Mouse (Mus musculus): ENCODE measurements around the gene Prkci. TPM values are rescaled to one million over a fixed set of nuclear protein-coding genes. Genes with fewer than 3 reads are reported as not detected.
A peak's percentile ranks its signal among the peaks of the same experiment; 100 is the strongest.

Prkci gene
- polyA plus RNA-seq (2015; fragmentation: Nextera tagmentation; extraction: Ambion mirVana), result 37.1 and 43.8 TPM in 2 replicates

GRCm38 (mm10) chr3:30995283-30995898 is at the start of gene Prkci:
Gene Prkci, plus strand, starts transcription at chr3:30995747.
- ATAC-seq (peak; percentile 95), DNase-seq (ENCODE audit: low spot score) (peak; percentile 98)
- peak within 1 kb of the TSS; percentile 91 for H3K9ac ChIP-seq (replicated peaks; ENCODE audit: low read depth)
- 0 out of 2 replicates have a peak, but pooled peaks cover 7% of the 10 kb centered on the region for H3K4me1 ChIP-seq (ENCODE audit: insufficient read depth, low read depth, low read length)
- peak within 1 kb of the TSS; percentile 72 for H3K4me2 ChIP-seq (replicated peaks; ENCODE audit: low read depth, low read length)
- no peak for TF ChIP-seq CTCF (IDR thresholded peaks at IDR 0.05)
- TF ChIP-seq EP300 (IDR thresholded peaks at IDR 0.05), result peak; percentile 80
- H3K9me3 ChIP-seq (ENCODE audit: low read length), result no peaks in the 10 kb centered on the region
- peak within 1 kb of the TSS; percentile 86 for H3K27ac ChIP-seq (ENCODE audit: low read length)
- no peaks in the 10 kb centered on the region for H3K36me3 ChIP-seq (ENCODE audit: insufficient read depth, low read length)
- peak within 1 kb of the TSS; percentile 92 for H3K4me3 ChIP-seq (ENCODE audit: low read depth, low read length)
- H3K27me3 ChIP-seq (replicated peaks; ENCODE audit: insufficient read depth, low read length), result no peaks in the 10 kb centered on the region
- under 1% methylated on average over 40 of the region's 50 CpGs for WGBS

- Histone ChIP-seq H3K9me3 (ENCODE audit: low read length) (no peaks in the 10 kb centered on the region), H3K27ac (ENCODE audit: low read length) (no peak overlapping the region), H3K4me2 (replicated peaks; ENCODE audit: low read depth, low read length) (no peak overlapping the region), H3K9ac (replicated peaks; ENCODE audit: low read depth) (no peak overlapping the region), H3K36me3 (ENCODE audit: insufficient read depth, low read length) (peaks cover 3% of the 10 kb centered on the region), H3K4me1 (ENCODE audit: insufficient read depth, low read depth, low read length) (no peaks in the 10 kb centered on the region), H3K4me3 (ENCODE audit: low read depth, low read length) (no peak overlapping the region), H3K27me3 (replicated peaks; ENCODE audit: insufficient read depth, low read length) (no peaks in the 10 kb centered on the region)
- DNase-seq (ENCODE audit: low spot score), result peak; percentile 18
- TF ChIP-seq EP300 (IDR thresholded peaks at IDR 0.05), result no peak
- no peak for TF ChIP-seq CTCF (IDR thresholded peaks at IDR 0.05)
- ATAC-seq, result no peak
- WGBS, result 67% methylated on average over 3 of the region's 3 CpGs
Measured at GRCm38 (mm10) chr3:30951652-30952051, 43.9 kb upstream of the Prkci start.

GRCm38 (mm10) chr3:30952273-30953070 is 43.1 kb upstream of the Prkci start:
- WGBS, result 83% methylated on average over 12 of the region's 12 CpGs
- no peak overlapping the region for H3K4me2 ChIP-seq (replicated peaks; ENCODE audit: low read depth, low read length)
- ATAC-seq (no peak), DNase-seq (ENCODE audit: low spot score) (no peak)
- H3K36me3 ChIP-seq (ENCODE audit: insufficient read depth, low read length), result peaks cover 8% of the 10 kb centered on the region
- H3K4me3 ChIP-seq (ENCODE audit: low read depth, low read length), result no peak overlapping the region
- no peaks in the 10 kb centered on the region for H3K27me3 ChIP-seq (replicated peaks; ENCODE audit: insufficient read depth, low read length)
- H3K9ac ChIP-seq (replicated peaks; ENCODE audit: low read depth), result no peak overlapping the region
- TF ChIP-seq EP300 (IDR thresholded peaks at IDR 0.05) (no peak), CTCF (IDR thresholded peaks at IDR 0.05) (no peak)
- H3K27ac ChIP-seq (ENCODE audit: low read length), result no peak overlapping the region
- no peaks in the 10 kb centered on the region for H3K4me1 ChIP-seq (ENCODE audit: insufficient read depth, low read depth, low read length)
- no peaks in the 10 kb centered on the region for H3K9me3 ChIP-seq (ENCODE audit: low read length)

GRCm38 (mm10) chr3:30956327-30956726 is 39.2 kb upstream of the Prkci start:
- ATAC-seq, result no peak
- Histone ChIP-seq H3K9me3 (ENCODE audit: low read length) (no peaks in the 10 kb centered on the region), H3K4me3 (ENCODE audit: low read depth, low read length) (no peak overlapping the region), H3K4me1 (ENCODE audit: insufficient read depth, low read depth, low read length) (no peaks in the 10 kb centered on the region), H3K4me2 (replicated peaks; ENCODE audit: low read depth, low read length) (no peak overlapping the region), H3K27ac (ENCODE audit: low read length) (no peak overlapping the region), H3K27me3 (replicated peaks; ENCODE audit: insufficient read depth, low read length) (no peaks in the 10 kb centered on the region), H3K9ac (replicated peaks; ENCODE audit: low read depth) (no peak overlapping the region), H3K36me3 (ENCODE audit: insufficient read depth, low read length) (peaks cover 16% of the 10 kb centered on the region)
- 65% methylated on average over 6 of the region's 6 CpGs for WGBS
- TF ChIP-seq CTCF (IDR thresholded peaks at IDR 0.05) (no peak), EP300 (IDR thresholded peaks at IDR 0.05) (no peak)
- DNase-seq (ENCODE audit: low spot score), result no peak

- ATAC-seq (no peak), DNase-seq (ENCODE audit: low spot score) (no peak)
- H3K4me3 ChIP-seq (ENCODE audit: low read depth, low read length), result no peak overlapping the region
- H3K36me3 ChIP-seq (ENCODE audit: insufficient read depth, low read length), result peaks cover 27% of the 10 kb centered on the region
- TF ChIP-seq EP300 (IDR thresholded peaks at IDR 0.05) (no peak), CTCF (IDR thresholded peaks at IDR 0.05) (no peak)
- H3K4me1 ChIP-seq (ENCODE audit: insufficient read depth, low read depth, low read length), result no peaks in the 10 kb centered on the region
- WGBS, result 77% methylated on average over 2 of the region's 2 CpGs
- no peak overlapping the region for H3K27ac ChIP-seq (ENCODE audit: low read length)
- H3K4me2 ChIP-seq (replicated peaks; ENCODE audit: low read depth, low read length), result no peak overlapping the region
- no peak overlapping the region for H3K9ac ChIP-seq (replicated peaks; ENCODE audit: low read depth)
- H3K27me3 ChIP-seq (replicated peaks; ENCODE audit: insufficient read depth, low read length), result no peaks in the 10 kb centered on the region
- H3K9me3 ChIP-seq (ENCODE audit: low read length), result no peaks in the 10 kb centered on the region
Measured at GRCm38 (mm10) chr3:30958709-30959108, 36.8 kb upstream of the Prkci start.

All from lung, postnatal 0 days (tissue).